Mouse (Mus musculus) right cerebral cortex, postnatal 14 days (tissue): Measurements from ENCODE around the gene Psmb3.
"Not testable (repeated sequence)": the region's sequence is repeated elsewhere in the genome, so short reads cannot be mapped to it uniquely, and the experiment has no call there.

Experiments used
- DNase-seq: peaks from one replicate; pipeline ENCODE4 v3.0.0; 2022

The Psmb3 gene

GRCm38 (mm10) chr11:97697199-97697890 is 5.9 kb upstream of the Psmb3 start:
- DNase-seq: no peak

GRCm38 (mm10) chr11:97697891-97698529 is 5.2 kb upstream of the Psmb3 start:
- no peak for DNase-seq

GRCm38 (mm10) chr11:97698741-97699611 is 4.2 kb upstream of the Psmb3 start:
- DNase-seq: peak; percentile 73

- DNase-seq: peak; percentile 85
Measured at GRCm38 (mm10) chr11:97699626-97700002, 3.6 kb upstream of the Psmb3 start.

- DNase-seq: peak; percentile 78
Measured at GRCm38 (mm10) chr11:97700003-97700745, 3.0 kb upstream of the Psmb3 start, which contains the start of gene Pcgf2. Gene Pcgf2, minus strand, starts transcription at chr11:97700497.

GRCm38 (mm10) chr11:97700746-97701580 is 2.2 kb upstream of the Psmb3 start:
- DNase-seq: no peak

- no peak for DNase-seq
Measured at GRCm38 (mm10) chr11:97701581-97702392, 1.4 kb upstream of the Psmb3 start.

- peak; percentile 83 for DNase-seq
Measured at GRCm38 (mm10) chr11:97702393-97702745, 830 bp upstream of the Psmb3 start.

- not testable (repeated sequence) for DNase-seq
Measured at GRCm38 (mm10) chr11:97710067-97710466, 6.9 kb downstream of the Psmb3 start.

- no peak for DNase-seq
Measured at GRCm38 (mm10) chr11:97711200-97711900, 8.2 kb downstream of the Psmb3 start.

- no peak for DNase-seq
Measured at GRCm38 (mm10) chr11:97712286-97712685, 9.1 kb downstream of the Psmb3 start.

GRCm38 (mm10) chr11:97713896-97714295 is 10.7 kb downstream of the Psmb3 start:
- DNase-seq: no peak

GRCm38 (mm10) chr11:97714356-97714755 is 11.2 kb downstream of the Psmb3 start:
- DNase-seq: no peak

- no peak for DNase-seq
Measured at GRCm38 (mm10) chr11:97714784-97715760, 11.9 kb downstream of the Psmb3 start.

- DNase-seq: no peak
Measured at GRCm38 (mm10) chr11:97716021-97716420, 12.8 kb downstream of the Psmb3 start.

- no peak for DNase-seq
Measured at GRCm38 (mm10) chr11:97717369-97718280, 14.4 kb downstream of the Psmb3 start.

- DNase-seq: no peak
Measured at GRCm38 (mm10) chr11:97718281-97718860, 15.2 kb downstream of the Psmb3 start.

- no peak for DNase-seq
Measured at GRCm38 (mm10) chr11:97719041-97719440, 15.8 kb downstream of the Psmb3 start.
